Mouse (Mus musculus) neural tube, embryonic 15.5 days (tissue): ENCODE measurements around the gene Olfr666. TPM values are rescaled to one million over a fixed set of nuclear protein-coding genes. Genes with fewer than 3 reads are reported as not detected.

Experiments
- polyA plus RNA-seq: library from polyadenylated mRNA; unstranded; fragments of >200 nt; fragmentation: Nextera tagmentation; extraction: Ambion mirVana; gene quantifications from 2 replicates; pipeline ENCODE4 v1.2.1, GENCODE M21; 2015

The Olfr666 gene
- polyA plus RNA-seq, 1 experiment from 2014 or later, result not detected

Other genes starting within 250 kb of the Olfr666 start
- gene Olfr658, start 248.6 kb downstream of the Olfr666 start, polyA plus RNA-seq, result 0.22 and 0.36 TPM in 2 replicates
- not detected in 2 replicates for gene Olfr659, start 229.2 kb downstream of the Olfr666 start, polyA plus RNA-seq
- gene Olfr661, start 209.5 kb downstream of the Olfr666 start, polyA plus RNA-seq, result not detected in 2 replicates
- not detected in 2 replicates for gene Usp17le, start 118.5 kb downstream of the Olfr666 start, polyA plus RNA-seq
- not detected in 2 replicates for gene Usp17lb, start 53.3 kb downstream of the Olfr666 start, polyA plus RNA-seq
- gene Usp17la, start 38.9 kb downstream of the Olfr666 start, polyA plus RNA-seq, result not detected in 2 replicates
- gene Olfr665, start 17.9 kb downstream of the Olfr666 start, polyA plus RNA-seq, result not detected in 2 replicates
- gene Olfr667, start 25.5 kb upstream of the Olfr666 start, polyA plus RNA-seq, result not detected in 2 replicates
- gene Olfr668, start 32.1 kb upstream of the Olfr666 start, polyA plus RNA-seq, result not detected in 2 replicates
- gene Olfr669, start 38.3 kb upstream of the Olfr666 start, polyA plus RNA-seq, result not detected in 2 replicates
- gene Olfr670, start 66.7 kb upstream of the Olfr666 start, polyA plus RNA-seq, result not detected in 2 replicates
- gene Olfr671, start 83.2 kb upstream of the Olfr666 start, polyA plus RNA-seq, result not detected in 2 replicates
- gene Olfr672, start 106.1 kb upstream of the Olfr666 start, polyA plus RNA-seq, result not detected in 2 replicates
- not detected in 2 replicates for gene Olfr675, start 132.5 kb upstream of the Olfr666 start, polyA plus RNA-seq
- not detected in 2 replicates for gene Olfr676, start 136.7 kb upstream of the Olfr666 start, polyA plus RNA-seq
- not detected in 2 replicates for gene Olfr677, start 155.4 kb upstream of the Olfr666 start, polyA plus RNA-seq
- not detected in 2 replicates for gene Olfr678, start 168.5 kb upstream of the Olfr666 start, polyA plus RNA-seq
- not detected in 2 replicates for gene Olfr679, start 185.3 kb upstream of the Olfr666 start, polyA plus RNA-seq
- not detected in 2 replicates for gene Olfr680-ps1, start 196.9 kb upstream of the Olfr666 start, polyA plus RNA-seq
- not detected in 2 replicates for gene Olfr681, start 220.9 kb upstream of the Olfr666 start, polyA plus RNA-seq